Mouse (Mus musculus) heart, postnatal 14 days (tissue): Measurements from ENCODE around the gene Ccdc157. TPM values are rescaled to one million over a fixed set of nuclear protein-coding genes. Genes with fewer than 3 reads are reported as not detected.
"Not testable (repeated sequence)": the region's sequence is repeated elsewhere in the genome, so short reads cannot be mapped to it uniquely, and the experiment has no call there.

ENCODE experiments used
- DNase-seq, 2 experiments: peaks; one replicate each; pipeline ENCODE4 v3.0.0; 2021 to 2022
- intact Hi-C: fragments of 180-260 bp; cut with DNase I; formaldehyde crosslinking; loops from one replicate; pipeline ENCODE4 v1.15.1; 2025
- long read RNA-seq, 2 experiments: library from polyadenylated mRNA; stranded (forward); transcript quantifications; one replicate each; pipeline ENCODE4 v2.0.0; 2021
- total RNA-seq, 2 experiments: library from RNA; stranded (reverse); gene quantifications; 2 replicates each; pipeline ENCODE4 v1.2.3; 2021

Gene Ccdc157
- 1 to 10 TPM; 5.6 to 7.4 TPM for total RNA-seq
- long read RNA-seq, experiment 1, partial matches to known transcripts, result 0 of 1 reads
- long read RNA-seq, experiment 1, other reads (novel, unspliced or antisense), result 1 of 1 reads
- long read RNA-seq, experiment 2, partial matches to known transcripts, result 0 of 2 reads
- long read RNA-seq, experiment 2, other reads (novel, unspliced or antisense), result 2 of 2 reads

DNA sequence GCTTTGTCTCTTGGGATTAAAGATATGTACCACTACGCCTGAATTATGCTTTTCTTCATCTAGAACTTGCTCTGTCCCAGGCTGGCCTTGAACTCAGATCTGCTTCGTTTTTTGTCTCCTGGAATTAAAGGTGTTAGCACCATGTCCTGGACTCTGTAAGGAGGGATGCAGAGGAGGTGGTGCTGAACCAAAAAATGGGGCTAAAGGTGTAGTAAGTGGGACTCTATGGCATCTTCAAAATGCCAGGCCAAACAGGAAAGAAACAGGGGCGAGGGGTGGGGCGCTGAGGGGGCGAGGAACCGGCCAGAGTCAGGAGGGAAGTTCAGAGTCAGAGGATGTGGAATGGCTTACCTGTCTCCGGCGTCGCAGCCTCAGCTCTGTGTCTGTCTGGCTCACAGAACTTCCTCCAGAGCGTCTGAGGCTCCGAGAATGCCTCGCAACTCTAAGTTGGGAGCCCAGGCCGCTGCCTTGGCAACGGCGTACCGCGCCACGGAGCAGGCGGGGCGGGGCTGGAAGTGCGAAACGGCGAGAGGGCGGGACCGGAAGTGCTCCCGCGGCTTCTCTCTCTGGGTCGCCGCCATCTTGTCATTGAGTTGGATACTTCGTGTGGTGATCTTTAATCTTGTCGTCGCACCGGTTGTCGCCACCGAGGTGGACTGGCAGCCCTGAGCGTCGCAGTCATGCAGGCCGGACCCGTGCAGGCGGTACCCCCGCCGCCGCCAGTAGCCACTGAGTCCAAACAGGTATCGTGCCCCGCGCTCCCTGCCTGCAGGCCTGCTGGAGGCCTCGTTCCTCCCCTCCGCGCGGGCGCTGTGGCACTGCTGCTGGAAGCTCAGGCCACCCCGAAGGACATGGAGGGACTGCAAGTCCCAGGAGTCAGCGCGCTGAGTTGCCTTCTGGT is at the start of gene Ccdc157, which contains the start of gene Sf3a1:
TSS of gene Ccdc157 (minus strand) at position 486 of the 901 bp plus-strand sequence.
TSS of gene Sf3a1 (plus strand) at position 543 of the 901 bp plus-strand sequence.
- DNase-seq, result peak; percentile 95 to 97
- intact Hi-C loops, result loop anchor here (1.0 kb wide), 1 partner anchor 25 kb away; the partner anchor contains the start of gene Rnf215

DNA sequence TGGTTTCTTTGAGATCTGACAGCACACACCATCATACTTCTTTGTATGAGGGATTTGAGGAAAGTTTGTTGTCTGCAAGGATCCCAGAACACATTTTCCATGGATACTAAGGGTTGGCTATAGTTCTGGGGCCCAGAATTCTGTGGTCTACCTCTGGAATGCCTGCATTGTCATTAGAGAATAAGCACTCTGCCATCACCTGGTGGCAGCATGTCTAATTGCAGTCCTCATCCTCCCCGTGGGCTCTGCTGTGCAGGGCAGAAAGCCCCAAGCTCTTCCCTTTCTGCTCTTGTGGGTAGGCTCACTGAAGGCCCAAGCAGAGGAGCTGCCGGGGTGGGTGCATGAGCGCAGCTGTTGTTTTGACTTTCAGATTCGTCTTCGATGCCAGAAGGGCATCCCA is 49.5 kb upstream of the Ccdc157 start:
- DNase-seq, result no peak
- intact Hi-C loops, result no loop called here

DNA sequence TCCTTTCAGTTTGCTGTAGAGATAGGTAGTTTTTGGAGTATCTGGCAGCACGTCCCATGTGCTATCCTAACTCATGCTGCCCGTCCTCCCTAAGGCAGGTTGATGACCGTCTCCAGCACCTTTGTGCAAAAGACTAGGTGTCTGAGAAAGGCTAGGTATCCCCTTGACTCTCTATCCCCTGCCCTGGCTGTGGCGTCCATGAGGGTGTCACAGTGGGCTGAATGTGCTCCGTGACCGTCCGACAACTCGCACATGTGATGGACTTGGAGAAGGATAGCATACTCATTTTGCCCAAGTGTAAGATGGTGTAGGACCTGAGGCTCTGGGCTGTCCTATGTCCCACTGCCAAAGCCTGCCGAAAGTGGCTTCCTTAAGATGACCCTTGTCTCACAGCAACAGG is 47.6 kb upstream of the Ccdc157 start:
- intact Hi-C loops, result no loop called here
- no peak for DNase-seq

DNA sequence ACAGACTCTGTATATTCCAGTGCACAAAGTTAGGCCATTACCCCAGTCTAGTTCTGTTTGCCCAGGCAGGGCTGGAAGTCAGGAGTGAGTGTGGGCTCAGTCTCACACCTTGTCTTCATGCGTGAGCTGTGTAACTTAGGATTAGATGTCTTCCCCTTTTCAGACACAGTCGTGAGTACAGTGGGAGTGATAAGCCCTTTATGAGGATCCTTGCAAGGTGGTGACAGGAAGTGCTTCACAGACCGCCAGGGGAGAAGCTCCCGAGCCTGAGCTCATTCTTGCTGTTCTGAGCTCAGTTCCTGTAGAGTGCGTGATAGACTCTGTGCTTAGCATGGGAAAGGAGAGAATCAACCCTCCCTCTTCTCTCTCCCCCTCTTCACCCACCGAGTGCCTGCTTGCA is 46.5 kb upstream of the Ccdc157 start:
- intact Hi-C loops, result no loop called here
- no peak for DNase-seq

DNA sequence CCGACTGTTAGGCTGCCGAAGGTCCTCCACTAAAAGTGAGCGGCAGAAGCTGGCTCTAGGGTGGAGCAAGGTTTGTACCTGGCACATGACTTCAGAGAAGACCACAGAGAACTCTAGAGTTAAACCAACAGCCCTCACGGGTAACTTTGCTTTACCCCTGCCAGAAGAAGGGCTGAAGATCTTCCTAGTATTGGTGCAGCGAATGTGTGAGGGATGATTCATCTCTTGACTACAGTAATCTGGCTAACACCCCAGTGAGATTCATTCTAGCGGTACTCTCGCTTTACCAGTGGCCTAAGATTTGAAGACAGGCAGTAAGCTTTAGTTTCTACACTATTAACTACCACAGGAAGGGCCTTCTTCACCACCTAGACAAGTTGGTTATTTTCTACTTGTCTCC is 45.9 kb upstream of the Ccdc157 start:
- intact Hi-C loops, result no loop called here
- DNase-seq, result no peak

DNA sequence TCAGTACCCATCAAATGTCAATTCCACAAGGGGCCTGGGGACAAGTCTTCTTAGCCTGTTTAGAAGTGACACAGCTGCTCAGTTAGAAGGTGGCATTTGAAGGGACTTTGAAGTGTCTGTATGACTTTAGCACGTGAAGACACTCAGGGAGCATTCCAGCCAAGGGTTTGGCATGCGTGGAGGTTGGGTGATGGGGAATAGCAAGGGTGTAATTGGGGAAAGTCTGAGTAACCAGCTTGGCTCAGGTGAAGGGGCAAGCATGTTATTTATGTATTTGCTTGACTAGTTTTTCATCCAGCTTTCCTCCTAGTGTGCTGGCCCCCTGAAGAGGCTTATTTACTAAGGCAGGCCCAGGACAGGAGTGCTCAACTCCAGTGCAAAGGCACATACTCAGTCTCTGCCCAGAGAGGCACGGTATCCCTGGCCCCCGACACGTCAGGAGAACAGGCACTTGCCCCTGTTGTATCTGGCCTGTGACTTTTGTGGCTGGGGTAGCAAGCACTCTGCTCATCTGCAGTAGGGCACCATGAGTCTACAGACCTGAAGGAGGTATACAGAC is 45.1 kb upstream of the Ccdc157 start:
- DNase-seq, result no peak
- intact Hi-C loops, result no loop called here

DNA sequence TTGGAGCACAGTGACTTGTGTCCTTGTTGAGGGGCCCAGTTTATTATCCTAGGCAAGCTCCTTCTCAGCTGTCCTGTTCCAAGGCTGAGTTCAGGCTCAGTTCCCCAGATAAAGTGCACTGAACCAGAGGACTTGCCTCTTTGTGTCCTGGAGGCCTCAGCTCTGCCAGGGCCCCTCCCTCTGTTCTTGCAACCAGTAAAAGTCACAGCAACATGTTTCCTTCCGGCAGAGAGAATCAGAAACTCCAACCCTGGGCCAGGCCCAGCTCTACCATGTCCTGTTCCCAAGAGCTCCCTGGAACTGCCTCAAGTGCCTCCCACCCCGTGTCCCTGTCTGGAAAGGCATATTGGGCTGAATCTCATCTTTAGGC is 43.6 kb upstream of the Ccdc157 start:
- intact Hi-C loops, result loop anchor here (2.0 kb wide), 1 partner anchor 15 kb away; no protein-coding TSS in a partner anchor

DNA sequence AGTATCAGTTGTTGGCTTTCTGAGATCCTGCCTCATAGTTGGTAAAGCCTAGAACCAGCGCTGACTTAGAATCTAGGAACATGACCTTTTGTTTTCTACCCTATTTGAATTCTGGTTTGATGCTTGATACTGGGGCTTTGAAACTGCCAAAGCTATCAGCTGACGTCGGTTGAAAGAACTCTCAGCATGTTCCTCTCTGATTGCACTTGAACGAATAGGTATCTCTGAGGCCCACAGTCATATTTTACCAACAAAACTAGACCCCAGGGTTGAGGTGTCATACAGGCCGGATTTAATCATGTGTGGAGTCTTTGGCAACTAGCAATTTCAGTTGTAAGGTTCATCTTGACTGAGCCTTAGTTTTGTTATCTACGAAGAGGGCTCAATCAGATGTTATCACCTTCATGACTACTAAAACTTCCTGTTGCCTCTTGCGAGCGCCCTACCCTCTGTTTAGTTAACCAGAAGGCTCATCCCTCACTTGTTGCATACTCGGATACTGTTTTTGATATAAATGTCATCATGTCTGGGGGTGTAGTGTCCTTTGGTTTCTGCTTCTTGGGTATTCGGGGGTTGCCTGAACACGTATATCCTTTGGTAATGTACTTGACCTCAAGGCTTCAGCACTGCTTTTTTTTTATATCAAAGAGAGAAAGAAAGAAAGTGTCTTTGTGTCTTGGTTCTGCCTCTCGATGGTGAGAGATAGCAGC is 43.1 kb upstream of the Ccdc157 start:
- intact Hi-C loops, result loop anchor here (2.0 kb wide), 1 partner anchor 14 kb away; no protein-coding TSS in a partner anchor
- DNase-seq, result no peak

More for the DNA sequence above, 43.6 kb upstream of the Ccdc157 start:
- DNase-seq, result peak; percentile 78 to 83

DNA sequence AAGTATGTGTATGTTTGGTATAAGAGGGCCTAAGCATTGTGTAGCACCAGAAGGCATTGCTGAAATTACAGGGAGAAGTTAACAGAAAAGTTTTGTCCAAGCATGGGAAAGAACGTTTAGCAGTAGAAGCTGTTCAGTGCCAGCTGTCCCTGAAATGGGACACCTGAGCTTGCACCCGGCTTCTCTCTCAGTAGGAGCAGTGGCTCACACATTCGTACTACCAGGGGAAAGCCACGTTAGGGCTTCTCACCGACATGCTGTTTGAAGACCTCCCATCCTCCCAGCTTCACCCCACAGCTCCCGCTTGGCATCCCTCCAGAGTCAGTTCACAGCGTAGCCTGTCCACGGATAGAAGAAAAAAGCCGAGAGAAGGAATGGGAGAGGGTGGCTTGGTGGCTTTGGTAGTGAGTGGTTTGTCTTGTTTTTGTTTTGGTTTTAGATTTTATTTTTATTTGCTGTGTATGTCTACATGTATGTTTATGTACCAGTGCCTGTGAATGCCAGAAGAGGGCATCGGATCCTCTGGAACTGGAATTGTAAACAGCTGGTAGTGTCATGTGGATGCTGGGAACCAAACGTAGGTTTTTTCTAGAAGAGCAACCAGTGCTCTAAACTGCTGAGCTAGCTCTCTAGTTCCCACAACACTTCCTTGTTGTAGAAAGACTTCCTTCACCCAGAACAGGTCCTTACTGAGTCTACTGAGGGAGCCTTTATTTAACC is 42.0 kb upstream of the Ccdc157 start:
- intact Hi-C loops, result loop anchor here (2.0 kb wide), 1 partner anchor 13 kb away; no protein-coding TSS in a partner anchor

DNA sequence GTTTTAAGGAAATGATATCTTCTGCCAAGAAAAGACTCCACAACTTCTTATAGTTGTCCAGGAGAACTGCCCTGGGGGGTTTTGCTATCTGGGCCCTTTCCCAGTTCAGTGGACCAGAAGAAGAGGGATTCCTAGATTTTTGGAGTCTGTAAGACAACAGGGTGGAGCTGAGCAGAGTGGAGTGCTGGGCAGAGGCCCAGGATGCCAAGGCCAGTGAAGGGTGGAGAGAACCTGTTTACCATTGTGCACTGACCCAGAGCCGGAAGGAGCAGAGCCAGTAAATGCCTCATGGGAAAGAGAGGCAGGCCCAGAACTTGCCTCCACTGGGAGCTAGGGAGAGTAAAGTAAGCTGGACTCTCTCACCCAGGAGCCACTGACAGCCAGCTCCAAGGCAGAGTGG is 37.6 kb upstream of the Ccdc157 start:
- intact Hi-C loops, result no loop called here
- no peak for DNase-seq

More for the DNA sequence above, 42.0 kb upstream of the Ccdc157 start:
- DNase-seq, result no peak

DNA sequence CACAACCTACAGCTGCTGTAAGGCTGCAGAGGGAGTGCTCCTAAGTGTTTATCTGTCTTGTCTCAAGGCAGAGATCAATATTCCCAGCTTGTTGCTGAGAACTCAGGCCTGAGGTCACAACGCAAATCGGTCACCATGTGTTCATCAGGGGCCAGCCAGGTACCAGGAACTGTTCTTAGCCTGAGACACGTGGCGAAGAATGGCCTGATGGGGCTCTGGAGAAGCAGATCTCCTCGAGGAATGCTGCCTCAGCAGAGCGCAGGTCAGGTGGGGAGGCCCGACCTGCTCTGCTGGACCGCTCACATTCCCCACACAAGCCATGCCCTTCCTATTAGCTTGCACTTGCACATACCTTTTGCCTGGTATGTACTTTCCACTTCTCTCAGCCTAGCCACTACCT is 36.5 kb upstream of the Ccdc157 start:
- intact Hi-C loops, result no loop called here

DNA sequence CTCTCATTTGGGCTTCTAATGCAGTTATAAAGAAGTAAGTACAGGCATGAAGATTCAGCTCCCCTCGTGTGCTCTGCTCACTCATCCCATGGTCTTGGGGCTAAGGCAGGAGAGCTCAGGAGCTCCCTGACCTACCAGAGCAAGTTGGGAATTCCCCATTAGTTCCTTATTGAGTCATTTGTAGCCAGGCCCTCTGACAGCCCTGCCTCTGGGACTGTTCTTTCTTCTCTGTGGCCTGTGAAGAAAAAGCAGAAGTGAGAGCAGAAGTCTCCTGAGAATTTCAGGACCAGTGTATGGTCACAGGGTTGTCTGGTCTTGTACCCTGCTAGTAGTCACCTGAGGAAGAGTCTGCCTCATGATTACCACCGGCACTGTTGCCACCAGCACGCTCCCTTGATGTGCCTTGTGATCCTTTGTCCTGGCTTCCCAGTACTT is 35.5 kb upstream of the Ccdc157 start:
- intact Hi-C loops, result no loop called here
- DNase-seq, result no peak

More for the DNA sequence above, 36.5 kb upstream of the Ccdc157 start:
- DNase-seq, result no peak

DNA sequence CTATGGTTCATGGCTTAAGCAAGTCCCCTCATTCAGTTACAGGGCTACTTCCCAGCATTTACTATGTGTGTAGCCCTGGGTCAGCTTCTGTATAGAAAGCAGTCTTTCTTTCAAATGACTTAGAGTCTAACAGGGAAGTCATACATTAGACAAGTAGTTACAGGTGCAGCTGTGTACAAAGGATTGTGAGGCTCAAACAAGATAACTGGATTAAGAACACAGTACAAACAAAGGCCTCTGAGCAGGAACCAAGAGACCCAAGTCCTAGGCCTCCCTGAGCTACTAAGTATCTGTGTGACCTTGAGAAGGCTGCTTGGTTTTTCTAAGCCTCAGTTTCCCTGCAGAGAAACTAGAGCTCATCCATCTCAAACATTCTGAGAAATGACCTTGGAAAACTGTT is 33.3 kb upstream of the Ccdc157 start:
- no peak for DNase-seq
- intact Hi-C loops, result no loop called here

DNA sequence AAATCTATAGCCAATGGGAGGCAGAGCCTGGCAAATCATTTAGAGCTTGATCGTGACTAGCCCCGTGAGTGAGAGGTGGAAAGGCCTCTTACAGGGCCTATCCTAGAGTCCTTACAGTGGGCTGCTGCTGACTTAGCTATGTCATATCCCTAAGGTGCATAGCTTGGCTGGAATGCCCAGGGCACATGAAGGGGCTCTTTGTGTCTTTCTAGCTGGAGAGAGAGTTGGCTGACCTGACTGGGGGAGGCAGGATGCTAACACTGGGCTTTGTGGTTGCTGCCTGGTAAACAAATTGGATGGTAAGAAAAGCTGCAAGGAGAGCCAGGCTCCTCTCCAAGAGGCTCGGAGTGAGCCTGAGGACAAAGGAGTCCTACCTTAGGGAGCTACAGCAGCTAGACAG is 32.7 kb upstream of the Ccdc157 start:
- no peak for DNase-seq
- intact Hi-C loops, result no loop called here

DNA sequence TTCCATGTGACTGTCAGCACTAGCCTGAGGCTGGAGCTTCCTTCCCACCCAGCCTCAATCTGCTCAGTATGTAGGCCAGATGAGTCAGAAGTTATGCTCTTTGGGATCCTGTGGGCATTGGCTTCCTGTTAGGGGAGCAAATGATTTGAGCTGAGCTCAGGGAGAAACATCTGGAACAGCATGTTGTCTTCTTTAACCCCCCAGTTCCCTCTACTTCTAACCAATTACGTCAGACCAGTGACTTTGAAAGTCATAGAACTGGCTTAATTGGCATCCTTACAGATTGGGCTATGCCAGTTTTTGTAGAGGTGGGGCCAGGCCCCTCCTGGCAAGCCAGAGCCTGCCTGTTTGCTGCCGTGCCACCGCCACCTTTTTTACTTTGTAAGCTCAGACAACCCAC is 30.6 kb upstream of the Ccdc157 start:
- DNase-seq, result peak in 1 of 2 experiments; percentile 32
- intact Hi-C loops, result no loop called here

DNA sequence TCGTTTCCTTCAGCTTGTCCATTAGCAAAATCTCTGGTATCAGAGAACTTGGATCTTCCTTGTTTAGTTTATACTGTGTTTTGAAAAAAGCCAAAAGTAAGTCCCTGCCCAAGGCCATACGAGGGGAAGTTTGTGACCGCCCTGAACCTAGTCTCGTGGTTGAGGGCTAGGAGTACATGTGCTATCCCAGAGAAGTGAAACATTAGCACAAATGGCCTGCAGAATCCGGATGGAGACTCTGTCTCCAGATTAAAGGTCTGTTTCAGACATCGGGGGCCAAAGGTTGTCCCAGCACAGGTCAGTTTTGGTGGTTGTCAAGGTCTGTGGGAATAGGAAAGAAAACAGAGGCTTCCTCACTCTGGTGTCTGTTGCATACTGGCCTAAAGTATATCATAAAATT is 29.1 kb upstream of the Ccdc157 start:
- intact Hi-C loops, result loop anchor here (2.0 kb wide), 1 partner anchor 14 kb away; no protein-coding TSS in a partner anchor
- no peak for DNase-seq

DNA sequence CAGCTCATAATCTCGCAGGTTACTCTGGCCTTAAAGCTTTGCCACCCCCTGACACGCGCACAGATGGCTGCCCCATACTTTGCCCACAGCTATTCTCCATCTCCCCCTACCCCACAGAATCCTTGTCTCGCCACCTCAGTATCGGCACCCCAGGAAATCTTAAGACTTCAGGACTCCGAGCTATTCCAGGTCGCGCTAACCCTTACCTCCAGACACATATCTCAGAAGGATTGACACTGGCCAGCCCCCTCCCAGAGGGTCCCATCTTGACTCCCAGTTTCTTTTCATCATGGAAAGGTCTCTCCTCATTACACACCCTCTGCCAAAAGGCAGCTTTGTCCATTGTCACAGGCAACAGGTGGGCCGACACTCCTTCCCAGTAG is 27.2 kb upstream of the Ccdc157 start:
- intact Hi-C loops, result loop anchor here (1.0 kb wide), 1 partner anchor 29 kb away; no protein-coding TSS in a partner anchor
- no peak for DNase-seq

DNA sequence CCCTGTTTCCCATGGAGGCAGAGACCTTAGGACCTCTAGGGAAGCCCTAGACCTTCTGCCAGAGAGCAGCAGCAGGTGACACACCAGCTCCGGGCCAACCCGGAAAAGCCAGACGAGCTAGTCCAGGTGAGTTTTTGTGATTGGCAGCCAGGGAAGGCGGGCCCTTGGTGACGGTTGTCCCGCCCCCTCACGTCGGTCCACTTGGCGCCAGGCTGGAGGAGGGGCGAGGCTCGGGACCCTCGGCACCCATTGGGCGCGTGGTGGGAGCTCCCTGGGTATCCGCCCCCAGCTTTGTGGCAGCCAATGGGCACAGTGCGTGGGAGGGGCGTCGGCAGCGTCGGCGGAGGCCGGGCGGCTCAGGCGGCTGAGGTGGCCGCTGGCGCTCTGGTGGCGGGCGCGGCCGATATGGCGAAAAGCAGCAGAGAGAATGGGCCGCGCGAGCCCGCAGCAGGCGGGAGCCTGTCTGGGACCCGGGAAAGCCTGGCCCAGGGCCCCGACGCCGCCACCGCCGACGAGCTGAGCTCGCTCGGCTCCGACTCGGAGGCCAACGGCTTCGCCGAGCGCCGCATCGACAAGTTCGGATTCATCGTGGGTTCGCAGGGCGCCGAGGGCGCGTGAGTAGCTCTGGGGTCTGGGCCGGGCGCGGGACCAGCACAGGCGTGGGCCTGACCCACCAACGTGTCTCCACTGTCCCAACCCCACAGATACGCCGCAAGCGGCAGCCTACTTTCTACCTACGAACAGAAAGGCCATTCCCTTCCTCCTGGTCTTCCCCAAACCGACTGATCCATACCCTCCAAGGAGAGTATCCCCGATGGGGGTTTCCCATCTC is 26.6 kb upstream of the Ccdc157 start, which contains the start of gene Tbc1d10a:
TSS of gene Tbc1d10a (plus strand) at position 304 of the 832 bp plus-strand sequence.
- DNase-seq, result peak; percentile 98
- intact Hi-C loops, result loop anchor here (1.0 kb wide), 1 partner anchor 30 kb away; no protein-coding TSS in a partner anchor

DNA sequence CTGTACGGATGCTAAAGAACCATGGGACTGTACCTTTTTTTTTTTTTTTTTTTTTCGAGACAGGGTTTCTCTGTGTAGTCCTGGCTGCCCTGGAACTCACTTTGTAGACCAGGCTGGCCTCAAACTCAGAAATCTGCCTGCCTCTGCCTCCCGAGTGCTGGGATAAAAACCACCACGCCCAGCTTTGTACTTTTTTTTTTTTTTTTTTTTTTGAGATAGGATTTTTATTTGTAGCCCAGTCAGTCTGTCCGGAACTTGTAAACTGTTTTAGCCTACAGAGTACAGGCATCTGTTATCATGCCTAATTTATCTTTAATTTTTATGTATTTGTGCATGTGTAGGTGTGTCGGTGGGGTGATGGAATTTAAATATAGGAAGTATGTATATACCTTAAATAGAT is 25.4 kb upstream of the Ccdc157 start:
- DNase-seq, intact Hi-C loops: not testable (repeated sequence)
